Mouse (Mus musculus): ENCODE results near the gene Ndc1. TPM values are rescaled to one million over a fixed set of nuclear protein-coding genes. Genes with fewer than 3 reads are reported as not detected.

Ndc1 gene
- polyA plus RNA-seq, 1 experiment: 9.9 TPM

GRCm38 (mm10) chr4:107448481-107448880 lies 80.9 kb downstream of the Ndc1 start:
- DNase-seq: no peak
- Histone ChIP-seq H3K4me3 (replicated peaks; ENCODE audit: extremely low read depth, low read depth, low read length) (no peak overlapping the region), H3K4me1 (ENCODE audit: control insufficient read depth, insufficient read depth, low read length) (no peaks in the 10 kb centered on the region)
- WGBS: 81% methylated on average over 6 of the region's 6 CpGs
- TF ChIP-seq POLR2A (IDR thresholded peaks at IDR 0.05; ENCODE audit: borderline replicate concordance, extremely low read depth, low read depth, low read length) (no peak), CTCF (IDR thresholded peaks at IDR 0.05; ENCODE audit: insufficient read depth, low read length) (0 out of 2 replicates have a peak, but pooled peaks have one; percentile 18)

GRCm38 (mm10) chr4:107449519-107449918 lies 81.9 kb downstream of the Ndc1 start:
- TF ChIP-seq CTCF (IDR thresholded peaks at IDR 0.05; ENCODE audit: insufficient read depth, low read length) (no peak), POLR2A (IDR thresholded peaks at IDR 0.05; ENCODE audit: borderline replicate concordance, extremely low read depth, low read depth, low read length) (no peak)
- Histone ChIP-seq H3K4me3 (replicated peaks; ENCODE audit: extremely low read depth, low read depth, low read length) (no peak overlapping the region), H3K4me1 (ENCODE audit: control insufficient read depth, insufficient read depth, low read length) (no peaks in the 10 kb centered on the region)
- DNase-seq: no peak
- 83% methylated on average over 13 of the region's 13 CpGs for WGBS

- no peak for TF ChIP-seq CTCF (IDR thresholded peaks at IDR 0.05; ENCODE audit: insufficient read depth, low read length)
- TF ChIP-seq POLR2A (IDR thresholded peaks at IDR 0.05; ENCODE audit: borderline replicate concordance, extremely low read depth, low read depth, low read length): no peak
- Histone ChIP-seq H3K4me1 (ENCODE audit: control insufficient read depth, insufficient read depth, low read length) (no peaks in the 10 kb centered on the region), H3K4me3 (replicated peaks; ENCODE audit: extremely low read depth, low read depth, low read length) (no peak overlapping the region)
- DNase-seq: no peak
- WGBS: 77% methylated on average over 18 of the region's 18 CpGs
Measured at GRCm38 (mm10) chr4:107452266-107453015, 84.9 kb downstream of the Ndc1 start.

- Histone ChIP-seq H3K4me3 (replicated peaks; ENCODE audit: extremely low read depth, low read depth, low read length) (no peak overlapping the region), H3K4me1 (ENCODE audit: control insufficient read depth, insufficient read depth, low read length) (no peaks in the 10 kb centered on the region)
- 63% methylated on average over 16 of the region's 16 CpGs for WGBS
- peak; percentile 76 for DNase-seq
- TF ChIP-seq CTCF (IDR thresholded peaks at IDR 0.05; ENCODE audit: insufficient read depth, low read length): peak; percentile 89
- no peak for TF ChIP-seq POLR2A (IDR thresholded peaks at IDR 0.05; ENCODE audit: borderline replicate concordance, extremely low read depth, low read depth, low read length)
Measured at GRCm38 (mm10) chr4:107453141-107453984, 85.8 kb downstream of the Ndc1 start.

- TF ChIP-seq POLR2A (IDR thresholded peaks at IDR 0.05; ENCODE audit: borderline replicate concordance, extremely low read depth, low read depth, low read length): no peak
- no peak for TF ChIP-seq CTCF (IDR thresholded peaks at IDR 0.05; ENCODE audit: insufficient read depth, low read length)
- DNase-seq: no peak
- no peak overlapping the region for H3K4me3 ChIP-seq (replicated peaks; ENCODE audit: extremely low read depth, low read depth, low read length)
- H3K4me1 ChIP-seq (ENCODE audit: control insufficient read depth, insufficient read depth, low read length): no peaks in the 10 kb centered on the region
- WGBS: 39% methylated on average over 12 of the region's 12 CpGs
Measured at GRCm38 (mm10) chr4:107457602-107458001, 90.0 kb downstream of the Ndc1 start.

GRCm38 (mm10) chr4:107458907-107459306 lies 91.3 kb downstream of the Ndc1 start:
- TF ChIP-seq POLR2A (IDR thresholded peaks at IDR 0.05; ENCODE audit: borderline replicate concordance, extremely low read depth, low read depth, low read length) (no peak), CTCF (IDR thresholded peaks at IDR 0.05; ENCODE audit: insufficient read depth, low read length) (no peak)
- 73% methylated on average over 17 of the region's 17 CpGs for WGBS
- H3K4me3 ChIP-seq (replicated peaks; ENCODE audit: extremely low read depth, low read depth, low read length): no peak overlapping the region
- DNase-seq: no peak
- H3K4me1 ChIP-seq (ENCODE audit: control insufficient read depth, insufficient read depth, low read length): no peaks in the 10 kb centered on the region

GRCm38 (mm10) chr4:107459461-107459860 lies 91.9 kb downstream of the Ndc1 start:
- WGBS: 82% methylated on average over 2 of the region's 2 CpGs
- Histone ChIP-seq H3K4me3 (replicated peaks; ENCODE audit: extremely low read depth, low read depth, low read length) (no peak overlapping the region), H3K4me1 (ENCODE audit: control insufficient read depth, insufficient read depth, low read length) (no peaks in the 10 kb centered on the region)
- no peak for TF ChIP-seq CTCF (IDR thresholded peaks at IDR 0.05; ENCODE audit: insufficient read depth, low read length)
- no peak for TF ChIP-seq POLR2A (IDR thresholded peaks at IDR 0.05; ENCODE audit: borderline replicate concordance, extremely low read depth, low read depth, low read length)
- DNase-seq: no peak

GRCm38 (mm10) chr4:107460468-107460867 lies 92.9 kb downstream of the Ndc1 start:
- Histone ChIP-seq H3K4me3 (replicated peaks; ENCODE audit: extremely low read depth, low read depth, low read length) (no peak overlapping the region), H3K4me1 (ENCODE audit: control insufficient read depth, insufficient read depth, low read length) (no peaks in the 10 kb centered on the region)
- no peak for DNase-seq
- WGBS: 86% methylated on average over 11 of the region's 11 CpGs
- TF ChIP-seq CTCF (IDR thresholded peaks at IDR 0.05; ENCODE audit: insufficient read depth, low read length) (no peak), POLR2A (IDR thresholded peaks at IDR 0.05; ENCODE audit: borderline replicate concordance, extremely low read depth, low read depth, low read length) (no peak)

Other genes with a start within 250 kb of the Ndc1 start
- 321 and 330 TPM in 2 replicates for gene Tmem59, start 189.4 kb upstream of the Ndc1 start, polyA plus RNA-seq (2012; rRNA removed)
- 5.6 and 7.5 TPM in 2 replicates for gene Tceanc2, start 188.7 kb upstream of the Ndc1 start, polyA plus RNA-seq (2012; rRNA removed)
- 47.9 and 52.0 TPM in 2 replicates for gene Ldlrad1, start 158.6 kb upstream of the Ndc1 start, polyA plus RNA-seq (2012; rRNA removed)
- 9.0 and 10.6 TPM in 2 replicates for gene Lrrc42, start 114.3 kb upstream of the Ndc1 start, polyA plus RNA-seq (2012; rRNA removed)
- 2.4 and 4.2 TPM in 2 replicates for gene Hspb11, start 114.2 kb upstream of the Ndc1 start, polyA plus RNA-seq (2012; rRNA removed)
- 0.40 and 0.75 TPM in 2 replicates for gene Dio1, start 60.6 kb upstream of the Ndc1 start, polyA plus RNA-seq (2012; rRNA removed)
- gene Yipf1, start 53.4 kb upstream of the Ndc1 start, polyA plus RNA-seq (2012; rRNA removed): 32.2 and 48.6 TPM in 2 replicates
- gene Glis1, start 66.8 kb downstream of the Ndc1 start, polyA plus RNA-seq (2012; rRNA removed): 0.33 and 0.78 TPM in 2 replicates

Data from lung, adult 2 months (tissue).